Mouse (Mus musculus) liver, embryonic 12.5 days (tissue): ENCODE data around the gene Grb2. TPM values are rescaled to one million over a fixed set of nuclear protein-coding genes. Genes with fewer than 3 reads are reported as not detected.

Experiments
- ATAC-seq: fragments of 200-750 bp; cut with Nextera tagmentation; 2 replicates; pipeline ENCODE4 v1.8.0; 2017; ENCODE audit warnings: moderate number of reproducible peaks, mild to moderate bottlenecking, moderate library complexity
- H3K27ac ChIP-seq: fragments of 300-500 bp; sonication (generic); 2 replicates; pipeline ENCODE4 v1.5.1; 2016; ENCODE audit warnings: mild to moderate bottlenecking
- H3K27me3 ChIP-seq: fragments of 300-500 bp; sonication (generic); replicated peaks from 2 replicates; pipeline ENCODE4 v1.6.1; 2016; ENCODE audit warnings: mild to moderate bottlenecking, moderate library complexity
- H3K36me3 ChIP-seq: fragments of 300-500 bp; sonication (generic); 2 replicates; pipeline ENCODE4 v1.6.1; 2016; ENCODE audit warnings: mild to moderate bottlenecking, moderate library complexity
- H3K4me1 ChIP-seq: fragments of 300-500 bp; sonication (generic); 2 replicates; pipeline ENCODE4 v1.6.1; 2016
- H3K4me2 ChIP-seq: fragments of 300-500 bp; sonication (generic); 2 replicates; pipeline ENCODE4 v1.6.1; 2016; ENCODE audit warnings: mild to moderate bottlenecking, moderate library complexity
- H3K4me3 ChIP-seq: fragments of 300-500 bp; sonication (generic); 2 replicates; pipeline ENCODE4 v1.5.1; 2016; ENCODE audit warnings: mild to moderate bottlenecking, moderate library complexity
- H3K9ac ChIP-seq: fragments of 300-500 bp; sonication (generic); 2 replicates; pipeline ENCODE4 v1.6.1; 2016; ENCODE audit warnings: mild to moderate bottlenecking, moderate library complexity
- H3K9me3 ChIP-seq: fragments of 300-500 bp; sonication (generic); replicated peaks from 2 replicates; pipeline ENCODE4 v1.6.1; 2016; ENCODE audit warnings: mild to moderate bottlenecking, moderate library complexity
- WGBS: fragments of 180-500 bp; shearing (Covaris S2); methylation state at CpG from one replicate; pipeline ENCODE4 v1.1.7; 2016; ENCODE audit not compliant: insufficient replicate concordance; 5-methylcytosine and 5-hydroxymethylcytosine counted together
- polyA plus RNA-seq: library from polyadenylated mRNA; unstranded; fragments of >200 nt; fragmentation: Nextera tagmentation; extraction: Ambion mirVana; gene quantifications from 2 replicates; pipeline ENCODE4 v1.2.1, GENCODE M21; 2016

The Grb2 gene
- polyA plus RNA-seq, 1 experiment from 2014 or later, result 78.6 TPM

GRCm38 (mm10) chr11:115640311-115640828 lies 68.0 kb downstream of the Grb2 start:
- Histone ChIP-seq H3K9ac (no peak overlapping the region), H3K4me2 (no peak overlapping the region), H3K4me1 (peaks cover 33% of the 10 kb centered on the region), H3K4me3 (no peak overlapping the region), H3K36me3 (peaks cover 20% of the 10 kb centered on the region), H3K27me3 (no peaks in the 10 kb centered on the region), H3K9me3 (no peaks in the 10 kb centered on the region), H3K27ac (no peak overlapping the region)
- ATAC-seq, result no peak
- 59% methylated on average over 3 of the region's 4 CpGs for WGBS

GRCm38 (mm10) chr11:115639540-115639939 lies 68.9 kb downstream of the Grb2 start:
- H3K4me2 ChIP-seq, result no peak overlapping the region
- no peaks in the 10 kb centered on the region for H3K9me3 ChIP-seq
- no peak for ATAC-seq
- WGBS, result 73% methylated on average over 4 of the region's 4 CpGs
- no peak overlapping the region for H3K27ac ChIP-seq
- H3K4me3 ChIP-seq, result no peak overlapping the region
- H3K27me3 ChIP-seq, result no peaks in the 10 kb centered on the region
- no peak overlapping the region for H3K9ac ChIP-seq
- H3K36me3 ChIP-seq, result peaks cover 12% of the 10 kb centered on the region
- peaks cover 32% of the 10 kb centered on the region for H3K4me1 ChIP-seq

GRCm38 (mm10) chr11:115638498-115639409 lies 69.6 kb downstream of the Grb2 start:
- H3K4me1 ChIP-seq, result peaks cover 27% of the 10 kb centered on the region
- H3K4me3 ChIP-seq, result no peak overlapping the region
- no peak for ATAC-seq
- no peaks in the 10 kb centered on the region for H3K9me3 ChIP-seq
- no peak overlapping the region for H3K9ac ChIP-seq
- no peak overlapping the region for H3K27ac ChIP-seq
- no peak overlapping the region for H3K4me2 ChIP-seq
- 38% methylated on average over 5 of the region's 5 CpGs for WGBS
- no peaks in the 10 kb centered on the region for H3K27me3 ChIP-seq
- H3K36me3 ChIP-seq, result peaks cover 7% of the 10 kb centered on the region

- H3K27me3 ChIP-seq, result no peaks in the 10 kb centered on the region
- no peak overlapping the region for H3K27ac ChIP-seq
- 65% methylated on average over 3 of the region's 3 CpGs for WGBS
- H3K4me1 ChIP-seq, result peaks cover 23% of the 10 kb centered on the region
- H3K4me2 ChIP-seq, result no peak overlapping the region
- H3K9me3 ChIP-seq, result no peaks in the 10 kb centered on the region
- ATAC-seq, result no peak
- H3K4me3 ChIP-seq, result no peak overlapping the region
- no peaks in the 10 kb centered on the region for H3K36me3 ChIP-seq
- no peak overlapping the region for H3K9ac ChIP-seq
Observed at GRCm38 (mm10) chr11:115636960-115637359, 71.4 kb downstream of the Grb2 start.

- H3K4me2 ChIP-seq, result no peak overlapping the region
- 60% methylated on average over 8 of the region's 8 CpGs for WGBS
- H3K4me3 ChIP-seq, result no peak overlapping the region
- no peak overlapping the region for H3K9ac ChIP-seq
- no peaks in the 10 kb centered on the region for H3K36me3 ChIP-seq
- H3K9me3 ChIP-seq, result no peaks in the 10 kb centered on the region
- H3K27me3 ChIP-seq, result no peaks in the 10 kb centered on the region
- no peak overlapping the region for H3K27ac ChIP-seq
- H3K4me1 ChIP-seq, result peaks cover 23% of the 10 kb centered on the region
- ATAC-seq, result no peak
Observed at GRCm38 (mm10) chr11:115635484-115635883, 72.9 kb downstream of the Grb2 start.

GRCm38 (mm10) chr11:115635041-115635440 lies 73.4 kb downstream of the Grb2 start:
- no peak for ATAC-seq
- H3K27me3 ChIP-seq, result no peaks in the 10 kb centered on the region

GRCm38 (mm10) chr11:115634109-115634508 lies 74.3 kb downstream of the Grb2 start:
- ATAC-seq, result no peak
- no peaks in the 10 kb centered on the region for H3K36me3 ChIP-seq
- H3K4me3 ChIP-seq, result no peak overlapping the region
- 71% methylated on average over 4 of the region's 4 CpGs for WGBS
- no peak overlapping the region for H3K27ac ChIP-seq
- H3K4me1 ChIP-seq, result peaks cover 18% of the 10 kb centered on the region
- no peak overlapping the region for H3K4me2 ChIP-seq
- no peak overlapping the region for H3K9ac ChIP-seq
- no peaks in the 10 kb centered on the region for H3K9me3 ChIP-seq
- no peaks in the 10 kb centered on the region for H3K27me3 ChIP-seq

More at GRCm38 (mm10) chr11:115635041-115635440, 73.4 kb downstream of the Grb2 start:
- Histone ChIP-seq H3K36me3 (no peaks in the 10 kb centered on the region), H3K9me3 (no peaks in the 10 kb centered on the region), H3K4me1 (peaks cover 23% of the 10 kb centered on the region), H3K27ac (no peak overlapping the region), H3K4me2 (no peak overlapping the region), H3K9ac (no peak overlapping the region), H3K4me3 (no peak overlapping the region)
- 65% methylated on average over 8 of the region's 8 CpGs for WGBS

- Histone ChIP-seq H3K9ac (no peak overlapping the region), H3K36me3 (no peaks in the 10 kb centered on the region), H3K27me3 (no peaks in the 10 kb centered on the region), H3K9me3 (no peaks in the 10 kb centered on the region), H3K4me1 (peaks cover 18% of the 10 kb centered on the region), H3K27ac (no peak overlapping the region), H3K4me3 (no peak overlapping the region), H3K4me2 (no peak overlapping the region)
- 76% methylated on average over 10 of the region's 10 CpGs for WGBS
- no peak for ATAC-seq
Observed at GRCm38 (mm10) chr11:115632862-115633261, 75.5 kb downstream of the Grb2 start.

GRCm38 (mm10) chr11:115632247-115632646 lies 76.2 kb downstream of the Grb2 start:
- 69% methylated on average over 7 of the region's 7 CpGs for WGBS
- Histone ChIP-seq H3K4me3 (no peak overlapping the region), H3K9me3 (no peaks in the 10 kb centered on the region), H3K4me2 (no peak overlapping the region), H3K27me3 (no peaks in the 10 kb centered on the region), H3K4me1 (peaks cover 22% of the 10 kb centered on the region), H3K27ac (no peak overlapping the region), H3K36me3 (no peaks in the 10 kb centered on the region), H3K9ac (no peak overlapping the region)
- ATAC-seq, result no peak

GRCm38 (mm10) chr11:115631505-115631890 lies 76.9 kb downstream of the Grb2 start:
- no peak for ATAC-seq
- no peaks in the 10 kb centered on the region for H3K9me3 ChIP-seq
- H3K36me3 ChIP-seq, result no peaks in the 10 kb centered on the region
- H3K4me3 ChIP-seq, result peak overlapping the region; percentile 8; the same call in 1 of the 2 replicates
- peaks cover 29% of the 10 kb centered on the region for H3K4me1 ChIP-seq
- H3K9ac ChIP-seq, result peak overlapping the region; percentile 38; the same call in 1 of the 2 replicates
- H3K27ac ChIP-seq, result peak overlapping the region; percentile 1; the same call in 1 of the 2 replicates
- 16% methylated on average over 3 of the region's 3 CpGs for WGBS
- peak overlapping the region; percentile 50 for H3K4me2 ChIP-seq
- H3K27me3 ChIP-seq, result no peaks in the 10 kb centered on the region

- peaks cover 36% of the 10 kb centered on the region for H3K4me1 ChIP-seq
- H3K9me3 ChIP-seq, result no peaks in the 10 kb centered on the region
- no peak for ATAC-seq
- peak overlapping the region; percentile 8; the same call in 1 of the 2 replicates for H3K4me3 ChIP-seq
- no peaks in the 10 kb centered on the region for H3K36me3 ChIP-seq
- no peaks in the 10 kb centered on the region for H3K27me3 ChIP-seq
- peak overlapping the region; percentile 38 for H3K9ac ChIP-seq
- WGBS, result 38% methylated on average over 16 of the region's 16 CpGs
- peak overlapping the region; percentile 1; the same call in 1 of the 2 replicates for H3K27ac ChIP-seq
- peak overlapping the region; percentile 50 for H3K4me2 ChIP-seq
Observed at GRCm38 (mm10) chr11:115630532-115631504, 77.6 kb downstream of the Grb2 start.
